Mouse (Mus musculus) erythroblast, embryonic 14.5 days (primary cell): Measurements from ENCODE around the gene Ung. TPM values are rescaled to one million over a fixed set of nuclear protein-coding genes. Genes with fewer than 3 reads are reported as not detected.
A peak's percentile ranks its signal among the peaks of the same experiment; 100 is the strongest.

ENCODE experiments used
- H3K27me3 ChIP-seq: 2 replicates; pipeline ENCODE4 v1.6.1; 2012; ENCODE audit warnings: inconsistent platforms; ENCODE audit not compliant: control insufficient read depth
- H3K36me3 ChIP-seq: 2 replicates; pipeline ENCODE4 v1.6.1; 2012; ENCODE audit warnings: mild to moderate bottlenecking, inconsistent platforms; ENCODE audit not compliant: control insufficient read depth
- H3K4me1 ChIP-seq: 2 replicates; pipeline ENCODE4 v1.6.1; 2012; ENCODE audit warnings: inconsistent platforms; ENCODE audit not compliant: control insufficient read depth
- H3K4me3 ChIP-seq: replicated peaks from 2 replicates; pipeline ENCODE3; 2012; ENCODE audit warnings: moderate library complexity, mild to moderate bottlenecking, inconsistent platforms
- H3K9me3 ChIP-seq: 2 replicates; pipeline ENCODE4 v1.6.1; 2012; ENCODE audit warnings: low read length, inconsistent platforms, mixed read lengths; ENCODE audit not compliant: control insufficient read depth
- GATA1 ChIP-seq: IDR thresholded peaks from 2 replicates; pipeline ENCODE4 v1.6.1; 2012; ENCODE audit warnings: low read length, inconsistent platforms, mixed read lengths
- TAL1 ChIP-seq: IDR thresholded peaks from 3 replicates; pipeline ENCODE4 v1.6.1; 2012; ENCODE audit warnings: low read length, inconsistent platforms, mixed read lengths
- polyA plus RNA-seq: library from polyadenylated mRNA; stranded (reverse); fragments of >175 nt; gene quantifications from 2 replicates; pipeline ENCODE4 v1.2.3, GENCODE M21; 2012

Ung gene
- polyA plus RNA-seq, 1 experiment, result 3.7 TPM

DNA sequence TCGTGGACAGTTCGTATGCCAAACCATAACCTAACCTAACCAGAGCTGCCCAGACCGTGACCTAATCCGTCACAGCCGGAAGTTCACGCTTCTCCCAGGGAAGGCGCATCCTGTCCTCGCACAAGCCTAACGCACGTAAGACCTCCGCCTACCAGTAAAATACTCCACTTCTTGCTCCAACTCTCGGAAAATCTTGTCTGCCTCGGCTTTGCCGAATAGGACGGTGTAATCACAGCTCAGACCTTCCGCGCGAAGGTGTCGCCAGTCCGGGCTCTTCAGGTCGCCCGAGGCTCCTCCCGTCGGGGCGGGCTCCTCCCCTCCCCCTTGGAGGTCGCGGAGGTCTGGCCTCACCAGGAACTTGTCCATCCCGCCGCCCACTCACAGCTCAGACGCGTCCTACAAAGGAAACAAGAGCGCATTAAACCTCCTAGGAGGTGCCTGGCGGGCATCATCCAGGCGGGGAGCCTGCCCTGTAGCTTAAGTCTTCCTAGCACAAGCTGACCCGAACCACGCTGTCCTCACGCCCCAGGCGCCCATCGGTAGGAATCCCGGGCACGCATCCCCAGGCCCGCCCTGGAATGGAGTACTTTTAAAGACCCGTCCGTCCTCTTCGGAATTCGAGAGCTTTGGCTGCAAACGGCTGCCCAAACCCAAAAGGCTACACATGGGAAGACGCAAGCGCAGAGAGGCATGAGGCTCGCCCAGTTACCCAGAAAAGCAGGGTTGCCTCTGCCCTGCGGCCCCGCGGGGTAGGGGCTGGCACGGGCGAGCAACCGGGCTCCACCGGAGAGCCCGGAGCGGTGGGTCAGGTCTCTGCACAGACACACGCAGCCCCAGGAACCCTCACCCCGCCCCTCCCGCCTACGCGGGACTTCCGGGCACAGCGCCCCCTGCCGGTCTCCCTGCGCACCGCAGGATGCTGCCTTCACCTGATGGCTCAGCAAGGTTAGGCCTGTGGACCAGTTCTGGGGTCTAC, 2.5 kb upstream of the Ung start, which contains the start of gene Alkbh2:
TSS of gene Alkbh2 (minus strand) at position 845 of the 976 bp plus-strand sequence.
- Histone ChIP-seq H3K4me1 (peaks cover 65% of the 10 kb centered on the region), H3K4me3 (peak within 1 kb of the TSS; percentile 81), H3K9me3 (no peaks in the 10 kb centered on the region), H3K27me3 (no peaks in the 10 kb centered on the region), H3K36me3 (peaks cover 38% of the 10 kb centered on the region)
- TF ChIP-seq GATA1, result no peak
- TF ChIP-seq TAL1, result no peak

DNA sequence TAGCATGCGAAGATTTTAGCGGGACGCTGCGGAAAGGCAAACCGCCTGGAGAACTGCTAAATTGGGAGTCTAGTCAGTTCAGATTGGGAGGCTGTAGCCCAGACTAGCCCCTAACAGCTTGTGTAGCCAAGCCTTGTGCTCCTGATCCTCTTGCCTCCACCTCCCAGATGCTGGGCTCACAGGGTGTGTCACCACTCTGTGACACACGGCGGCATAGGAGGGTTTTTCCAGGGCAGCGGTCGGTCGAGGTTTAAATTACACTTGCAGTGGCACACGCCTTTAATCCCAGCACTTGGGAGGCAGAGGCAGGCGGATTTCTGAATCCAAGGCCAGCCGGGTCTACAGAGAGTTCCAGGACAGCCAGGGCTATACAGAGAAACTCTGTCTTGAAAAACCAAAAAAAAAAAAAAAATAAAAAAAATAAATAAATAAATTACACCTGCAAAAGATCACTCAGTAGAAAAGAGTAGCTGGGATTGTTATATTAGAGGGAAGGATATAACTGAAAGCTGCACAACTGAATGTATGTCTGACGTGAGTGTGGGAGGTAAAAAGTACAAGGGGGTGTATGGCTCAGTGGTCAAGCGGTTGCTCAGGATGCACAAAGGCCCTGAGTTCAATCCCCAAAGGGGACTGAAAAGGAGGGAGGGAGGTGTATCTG, 506 bp upstream of the Ung start:
- peaks cover 35% of the 10 kb centered on the region for H3K36me3 ChIP-seq
- H3K4me1 ChIP-seq, result peaks cover 83% of the 10 kb centered on the region
- H3K4me3 ChIP-seq, result peak overlapping the region; percentile 67
- TF ChIP-seq TAL1 (no peak), GATA1 (no peak)
- no peaks in the 10 kb centered on the region for H3K9me3 ChIP-seq
- no peaks in the 10 kb centered on the region for H3K27me3 ChIP-seq

DNA sequence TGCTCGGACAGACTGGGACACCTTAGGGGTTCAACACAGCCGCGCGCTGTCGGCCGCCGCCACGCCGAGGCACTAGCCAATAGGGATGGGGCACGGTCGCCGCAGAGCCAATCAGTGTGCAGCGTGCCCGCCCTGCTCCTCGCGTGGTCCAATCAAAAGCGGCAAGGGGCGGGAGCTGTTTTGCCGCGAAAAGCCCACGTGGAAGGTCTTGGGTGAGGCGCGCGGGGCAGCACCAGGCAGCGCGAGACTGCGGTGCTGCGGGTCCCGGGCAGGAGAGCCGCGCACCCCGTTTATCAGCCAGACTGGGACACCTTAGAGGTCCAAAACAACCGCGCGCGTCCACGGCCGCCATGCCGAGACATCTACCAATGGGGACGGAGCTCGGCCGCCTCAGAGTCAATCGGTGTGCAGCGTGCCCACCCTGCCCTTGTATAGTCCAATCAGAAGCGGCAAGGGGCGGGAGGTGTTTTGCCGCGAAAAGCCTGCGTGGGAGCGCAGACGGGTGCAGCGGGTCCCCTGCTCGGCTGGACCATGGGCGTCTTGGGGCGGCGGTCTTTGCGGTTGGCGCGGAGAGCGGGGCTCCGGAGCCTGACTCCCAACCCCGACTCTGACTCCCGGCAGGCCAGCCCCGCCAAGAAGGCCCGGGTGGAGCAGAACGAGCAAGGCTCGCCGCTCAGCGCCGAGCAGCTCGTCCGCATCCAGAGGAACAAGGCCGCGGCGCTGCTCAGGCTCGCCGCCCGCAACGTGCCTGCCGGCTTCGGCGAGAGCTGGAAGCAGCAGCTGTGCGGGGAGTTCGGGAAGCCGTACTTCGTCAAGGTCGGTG, 723 bp downstream of the Ung start:
- H3K4me1 ChIP-seq, result peaks cover 84% of the 10 kb centered on the region

GRCm38 (mm10) chr5:114131521-114131840, 1.3 kb downstream of the Ung start:
- H3K4me3 ChIP-seq, result peak overlapping the region; percentile 67
- no peaks in the 10 kb centered on the region for H3K9me3 ChIP-seq
- no peaks in the 10 kb centered on the region for H3K27me3 ChIP-seq
- H3K36me3 ChIP-seq, result peaks cover 38% of the 10 kb centered on the region
- TF ChIP-seq TAL1, result no peak
- no peak for TF ChIP-seq GATA1
- H3K4me1 ChIP-seq, result peaks cover 80% of the 10 kb centered on the region

More for the DNA sequence above, 723 bp downstream of the Ung start:
- H3K36me3 ChIP-seq, result peaks cover 34% of the 10 kb centered on the region
- H3K27me3 ChIP-seq, result no peaks in the 10 kb centered on the region
- peak overlapping the region; percentile 67 for H3K4me3 ChIP-seq
- no peaks in the 10 kb centered on the region for H3K9me3 ChIP-seq
- no peak for TF ChIP-seq TAL1
- TF ChIP-seq GATA1, result no peak

GRCm38 (mm10) chr5:114132841-114133240, 2.7 kb downstream of the Ung start:
- Histone ChIP-seq H3K9me3 (no peaks in the 10 kb centered on the region), H3K4me1 (peaks cover 67% of the 10 kb centered on the region)
- no peak for TF ChIP-seq GATA1
- no peak for TF ChIP-seq TAL1

GRCm38 (mm10) chr5:114134091-114134534, 3.9 kb downstream of the Ung start:
- no peak overlapping the region for H3K4me3 ChIP-seq
- H3K9me3 ChIP-seq, result no peaks in the 10 kb centered on the region
- TF ChIP-seq GATA1 (no peak), TAL1 (no peak)
- H3K4me1 ChIP-seq, result peaks cover 61% of the 10 kb centered on the region
- peaks cover 65% of the 10 kb centered on the region for H3K36me3 ChIP-seq
- H3K27me3 ChIP-seq, result no peaks in the 10 kb centered on the region

More at GRCm38 (mm10) chr5:114132841-114133240, 2.7 kb downstream of the Ung start:
- no peaks in the 10 kb centered on the region for H3K27me3 ChIP-seq
- no peak overlapping the region for H3K4me3 ChIP-seq
- peaks cover 52% of the 10 kb centered on the region for H3K36me3 ChIP-seq

GRCm38 (mm10) chr5:114135516-114135915, 5.3 kb downstream of the Ung start:
- Histone ChIP-seq H3K4me1 (peaks cover 50% of the 10 kb centered on the region), H3K27me3 (no peaks in the 10 kb centered on the region), H3K9me3 (no peaks in the 10 kb centered on the region), H3K4me3 (no peak overlapping the region), H3K36me3 (peaks cover 75% of the 10 kb centered on the region)
- TF ChIP-seq GATA1, result no peak
- no peak for TF ChIP-seq TAL1

GRCm38 (mm10) chr5:114137481-114138276, 7.5 kb downstream of the Ung start:
- H3K4me3 ChIP-seq, result no peak overlapping the region
- TF ChIP-seq TAL1 (no peak), GATA1 (no peak)
- H3K4me1 ChIP-seq, result peaks cover 29% of the 10 kb centered on the region
- H3K9me3 ChIP-seq, result no peaks in the 10 kb centered on the region
- peaks cover 69% of the 10 kb centered on the region for H3K36me3 ChIP-seq
- peaks cover 3% of the 10 kb centered on the region; the same call in 1 of the 2 replicates for H3K27me3 ChIP-seq
